Comparison of ENCODE assay signal across 8 mouse cellular contexts in the genomic region with DNA sequence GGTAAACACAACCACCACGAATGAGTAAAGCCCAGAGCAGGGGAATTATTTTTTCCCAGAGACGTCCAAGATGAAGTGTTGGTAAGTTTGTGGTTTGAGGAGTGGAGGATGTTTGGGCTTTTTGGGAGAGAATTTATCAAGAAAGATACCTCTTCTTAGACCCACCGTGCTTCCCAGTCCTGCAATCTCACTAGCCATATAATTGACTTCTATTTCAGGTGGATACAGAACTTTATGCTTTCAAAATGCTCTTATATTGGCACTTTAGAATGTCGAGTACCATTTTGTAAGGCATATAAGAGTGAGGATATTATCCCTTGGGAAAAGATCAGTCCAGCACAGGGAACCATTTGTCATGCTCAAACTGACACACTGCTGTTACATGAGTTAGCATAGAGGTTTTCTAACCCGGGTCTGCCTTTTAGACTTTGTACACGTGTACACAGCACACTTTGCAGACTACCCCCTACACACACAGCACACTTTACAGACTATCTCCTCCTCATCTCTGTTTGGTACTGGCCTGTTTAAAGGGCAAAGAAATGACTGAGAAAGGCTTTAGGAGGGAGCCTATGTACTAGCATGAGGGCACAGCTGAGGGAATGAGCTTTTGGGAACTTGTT. TPM values are rescaled to one million over a fixed set of nuclear protein-coding genes. Genes with fewer than 3 reads are reported as not detected.
DNase-seq lines count a peak whose midpoint lies in the region; ATAC-seq and TF ChIP-seq lines count a peak whose summit lies in the region.

No protein-coding gene starts in this region.

- no peak for TF ChIP-seq CTCF in kidney, adult 2 months (conservative IDR thresholded peaks at IDR 0.05; ENCODE audit: insufficient read depth, insufficient read length, low read depth, low read length)

- H3K27me3 ChIP-seq in kidney, adult 2 months (replicated peaks; ENCODE audit: control insufficient read depth, insufficient read depth, low read length), result no peaks in the 10 kb centered on the region
- H3K27me3 ChIP-seq in hindbrain, embryonic 14.5 days (ENCODE audit: control insufficient read depth, insufficient read depth, low read length), result no peaks in the 10 kb centered on the region
- H3K27me3 ChIP-seq in midbrain, embryonic 15.5 days (replicated peaks), result no peaks in the 10 kb centered on the region

- WGBS in kidney, adult 2 months, result 30% methylated on average over 6 of the region's 6 CpGs
- 5% methylated on average over 6 of the region's 6 CpGs for WGBS in hindbrain, embryonic 14.5 days
- 5% methylated on average over 6 of the region's 6 CpGs for WGBS in midbrain, embryonic 15.5 days

- no peak for TF ChIP-seq POLR2A in kidney, adult 2 months (IDR thresholded peaks at IDR 0.05; ENCODE audit: low read depth, low read length)

- DNase-seq in kidney, adult 2 months, result no peak
- DNase-seq in kidney, adult 18-20 months, result no peak
- DNase-seq in NIH3T3 (ENCODE audit: low read depth), result peak; percentile 19
- DNase-seq in hindbrain, embryonic 14.5 days (ENCODE audit: low spot score), result no peak
- no peak for DNase-seq in ovary, postnatal 14 days (ENCODE audit: low spot score)
- no peak for DNase-seq in frontal cortex, postnatal 36 days (ENCODE audit: low spot score in 2 of 2)
- DNase-seq in spleen, adult 12 weeks (ENCODE audit: low spot score), result no peak

- H3K9ac ChIP-seq in hindbrain, embryonic 14.5 days, result peak overlapping the region; percentile 98
- H3K9ac ChIP-seq in midbrain, embryonic 15.5 days, result peak overlapping the region; percentile 96

- H3K4me1 ChIP-seq in kidney, adult 2 months (ENCODE audit: control insufficient read depth, insufficient read depth, low read length), result 0 out of 2 replicates have a peak, but pooled peaks cover 2% of the 10 kb centered on the region
- peaks cover 49% of the 10 kb centered on the region for H3K4me1 ChIP-seq in hindbrain, embryonic 14.5 days (replicated peaks; ENCODE audit: control insufficient read depth, insufficient read depth, low read length)
- H3K4me1 ChIP-seq in midbrain, embryonic 15.5 days, result peaks cover 41% of the 10 kb centered on the region

- peak overlapping the region; percentile 48 for H3K4me3 ChIP-seq in kidney, adult 2 months (ENCODE audit: insufficient read depth, low read depth, low read length)
- peak overlapping the region; percentile 89 for H3K4me3 ChIP-seq in hindbrain, embryonic 14.5 days (replicated peaks; ENCODE audit: low read length)
- H3K4me3 ChIP-seq in midbrain, embryonic 15.5 days, result peak overlapping the region; percentile 76

- H3K27ac ChIP-seq in kidney, adult 2 months (ENCODE audit: insufficient read depth, low read depth, low read length), result peak overlapping the region; percentile 60
- peak overlapping the region; percentile 99 for H3K27ac ChIP-seq in hindbrain, embryonic 14.5 days
- peak overlapping the region; percentile 98 for H3K27ac ChIP-seq in midbrain, embryonic 15.5 days

- no peaks in the 10 kb centered on the region for H3K36me3 ChIP-seq in kidney, adult 2 months (ENCODE audit: control insufficient read depth, insufficient read depth, low read length)
- peaks cover 19% of the 10 kb centered on the region for H3K36me3 ChIP-seq in hindbrain, embryonic 14.5 days (replicated peaks; ENCODE audit: control insufficient read depth, insufficient read depth)
- 0 out of 2 replicates have a peak, but pooled peaks cover 3% of the 10 kb centered on the region for H3K36me3 ChIP-seq in midbrain, embryonic 15.5 days (replicated peaks)

- H3K4me2 ChIP-seq in hindbrain, embryonic 14.5 days (replicated peaks), result peak overlapping the region; percentile 73
- peak overlapping the region; percentile 83 for H3K4me2 ChIP-seq in midbrain, embryonic 15.5 days

- ATAC-seq in hindbrain, embryonic 14.5 days (ENCODE audit: low FRiP score), result no peak; the same call in 1 of the 2 replicates
- no peak for ATAC-seq in midbrain, embryonic 15.5 days (replicated peaks)

- H3K9me3 ChIP-seq in hindbrain, embryonic 14.5 days (ENCODE audit: control insufficient read depth, low read length), result no peaks in the 10 kb centered on the region
- H3K9me3 ChIP-seq in midbrain, embryonic 15.5 days, result no peaks in the 10 kb centered on the region

RNA-seq across cellular contexts. Expression of gene Plekho1, which starts 0.8 kb away (rescaled TPM):
- 32.4 and 33.2 TPM in 2 replicates for polyA plus RNA-seq in kidney, adult 2 months (2012; rRNA removed)
- polyA plus RNA-seq in hindbrain, embryonic 14.5 days (2014; fragmentation: Nextera tagmentation; extraction: Ambion mirVana), result 47.1 and 49.0 TPM in 2 replicates
- 59.3 and 63.1 TPM in 2 replicates for polyA plus RNA-seq in midbrain, embryonic 15.5 days (2015; fragmentation: Nextera tagmentation; extraction: Ambion mirVana)
